Mouse (Mus musculus) left cerebral cortex, adult 8-10 months (tissue): ENCODE measurements around the gene Zfp609. TPM values are rescaled to one million over a fixed set of nuclear protein-coding genes. Genes with fewer than 3 reads are reported as not detected.
"Not testable (repeated sequence)": the region's sequence is repeated elsewhere in the genome, so short reads cannot be mapped to it uniquely, and the experiment has no call there.

Experiments used
- DNase-seq, 2 experiments: peaks; one replicate each; pipeline ENCODE4 v3.0.0; 2022; ENCODE audit warnings: low spot score in 2 of 2
- total RNA-seq, 4 experiments: library from RNA; stranded (reverse); gene quantifications; 2 replicates each; pipeline ENCODE4 v1.2.4; 2022

The Zfp609 gene
- total RNA-seq, 4 experiments from 2014 or later: 47.1 to 51.9 (median 49.0) TPM

DNA sequence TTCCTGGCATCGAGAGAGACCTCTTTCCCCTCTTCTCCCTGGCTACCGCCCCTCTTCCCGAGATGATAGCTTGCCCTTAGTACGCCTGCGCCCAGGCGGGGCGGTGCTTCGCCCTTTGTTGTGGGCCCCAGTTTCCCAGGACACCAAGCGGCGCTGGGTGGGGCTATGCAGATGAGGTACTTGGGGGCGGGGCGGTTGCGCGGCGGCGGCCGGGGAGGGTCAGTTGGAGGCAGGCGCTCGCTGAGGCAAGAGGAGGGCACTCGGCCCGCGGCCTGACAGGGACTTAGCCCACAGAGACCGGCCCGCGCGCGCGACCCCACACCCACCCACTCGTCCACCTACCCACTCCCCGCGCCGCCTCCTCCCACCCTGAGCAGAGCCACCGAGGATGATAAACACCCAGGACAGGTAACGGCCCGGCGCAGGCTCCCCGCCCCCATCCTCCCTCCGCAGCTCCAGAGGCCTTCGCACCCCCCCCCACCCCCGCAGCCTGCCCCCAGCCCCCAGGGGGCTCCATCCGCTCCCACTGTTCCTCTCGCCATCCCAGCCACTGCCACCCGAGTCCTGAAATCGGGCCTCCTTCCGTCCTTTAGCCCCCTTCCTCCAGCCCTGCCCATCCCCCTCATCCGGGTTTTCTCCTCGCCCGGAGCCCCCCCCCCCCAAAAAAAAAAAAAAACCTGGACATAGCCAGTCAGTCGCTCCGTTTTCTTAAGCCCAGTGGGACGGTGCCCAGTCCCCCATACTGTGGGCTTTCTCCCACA, 150.8 kb downstream of the Zfp609 start:
- peak; percentile 88 to 95 for DNase-seq

GRCm38 (mm10) chr9:65675461-65676357, 151.7 kb downstream of the Zfp609 start:
- no peak for DNase-seq

DNA sequence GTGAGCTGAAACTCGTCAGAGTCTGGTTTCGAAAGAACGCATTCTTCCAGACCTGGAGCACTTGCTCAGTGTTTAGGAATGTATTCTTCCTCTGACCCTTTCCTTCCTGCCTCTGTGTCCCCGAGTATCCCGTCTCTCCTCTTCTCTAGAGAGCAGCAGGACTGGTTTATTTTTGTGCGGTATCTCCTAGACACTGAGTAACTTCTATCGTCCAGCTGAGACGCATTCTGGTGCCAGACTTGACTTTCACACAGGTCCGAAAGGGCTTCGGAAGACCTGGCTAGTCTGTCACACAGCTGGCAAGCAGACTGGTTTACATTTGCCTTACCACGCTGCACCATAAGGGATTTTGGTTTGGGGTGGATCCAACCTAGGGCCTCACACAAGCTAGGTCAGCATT, 154.4 kb downstream of the Zfp609 start:
- DNase-seq: no peak

GRCm38 (mm10) chr9:65671431-65671931, 155.9 kb downstream of the Zfp609 start:
- DNase-seq: no peak

GRCm38 (mm10) chr9:65667701-65668100, 159.7 kb downstream of the Zfp609 start, which contains the start of gene Oaz2:
Gene Oaz2, plus strand, starts transcription at chr9:65668001.
- no peak for DNase-seq

- no peak for DNase-seq
Measured at GRCm38 (mm10) chr9:65666042-65666441, 161.3 kb downstream of the Zfp609 start.

GRCm38 (mm10) chr9:65664163-65664562, 163.2 kb downstream of the Zfp609 start:
- no peak for DNase-seq

DNA sequence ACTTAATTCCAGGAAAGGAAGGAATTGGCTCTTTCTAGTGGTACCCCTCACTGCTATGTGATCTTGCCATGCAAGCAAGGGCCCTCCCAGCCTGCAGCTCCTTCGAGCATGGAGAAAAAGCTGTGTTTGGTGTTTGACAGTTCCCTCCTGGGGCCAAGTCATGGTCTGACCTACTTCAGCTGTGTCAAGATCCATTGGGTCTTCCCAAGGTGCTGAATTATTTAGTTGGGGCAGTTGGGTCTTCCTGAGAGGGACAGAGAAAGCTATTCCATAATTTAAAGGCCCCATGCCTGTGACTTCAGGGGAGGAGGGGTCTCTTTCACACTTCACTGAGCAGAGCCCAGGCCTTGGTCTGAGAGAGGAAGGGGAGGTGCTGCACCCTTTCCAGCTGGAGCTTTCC, 165.9 kb downstream of the Zfp609 start:
- DNase-seq: no peak

DNA sequence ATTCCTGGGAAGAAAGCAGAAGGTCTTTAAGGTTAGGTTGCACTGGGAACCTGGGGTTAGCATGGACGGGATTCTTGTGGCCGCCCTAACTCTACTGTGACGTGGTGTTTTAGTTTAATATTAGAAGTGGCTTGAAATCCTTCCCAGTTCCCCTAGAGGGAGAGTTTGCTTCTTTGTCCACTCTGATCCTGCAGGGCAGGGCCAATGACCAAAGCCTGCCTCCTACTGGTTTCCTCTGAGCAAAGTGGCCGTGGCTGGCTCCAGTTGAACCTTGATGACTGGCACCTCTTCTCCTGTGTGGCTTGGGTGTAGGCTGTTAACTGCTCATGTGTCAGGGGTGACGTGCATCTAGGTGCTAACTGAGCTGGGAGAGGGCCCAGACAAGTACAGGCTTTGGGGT, 166.3 kb downstream of the Zfp609 start:
- DNase-seq: no peak

- no peak for DNase-seq
Measured at GRCm38 (mm10) chr9:65657218-65657617, 170.1 kb downstream of the Zfp609 start.

DNA sequence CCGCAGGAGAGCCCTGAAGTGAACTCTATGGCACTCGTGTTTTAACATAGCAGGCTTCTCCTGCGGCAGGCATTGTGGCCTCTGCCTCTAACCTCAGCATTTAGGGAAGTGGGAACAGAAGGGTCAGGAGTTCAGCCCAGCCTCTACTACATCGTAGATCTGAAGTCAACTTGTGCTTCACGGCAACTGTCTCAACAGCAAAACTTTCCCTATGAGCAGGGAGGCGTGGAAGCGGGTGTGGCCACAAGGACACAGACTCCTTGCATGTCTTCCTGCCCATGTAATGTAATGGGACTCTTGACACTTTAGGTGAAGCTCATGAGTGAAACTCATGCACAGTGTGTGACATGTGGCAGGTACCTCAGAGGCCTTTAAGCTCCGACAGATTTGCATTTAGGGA, 171.8 kb downstream of the Zfp609 start:
- no peak for DNase-seq

GRCm38 (mm10) chr9:65654700-65655237, 172.6 kb downstream of the Zfp609 start:
- DNase-seq: no peak

DNA sequence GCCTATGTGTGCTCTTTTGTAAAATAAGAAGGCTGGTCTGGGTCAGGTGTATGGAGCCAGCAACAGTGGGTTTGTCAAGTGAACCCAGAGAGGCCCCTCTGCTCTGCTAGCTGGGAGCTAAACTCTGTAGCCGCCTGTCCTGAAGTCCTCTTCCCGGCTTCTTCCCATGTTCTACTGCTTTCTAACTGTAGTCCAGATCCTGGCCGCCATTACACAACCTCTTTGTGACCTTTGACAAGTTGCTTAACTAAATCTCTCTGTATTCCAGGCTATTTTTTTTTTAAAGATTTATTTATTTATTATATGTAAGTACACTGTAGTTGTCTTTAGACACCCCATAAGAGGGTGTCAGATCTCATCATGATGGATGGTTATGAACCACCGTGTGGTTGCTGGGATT, 173.6 kb downstream of the Zfp609 start:
- DNase-seq: no peak

DNA sequence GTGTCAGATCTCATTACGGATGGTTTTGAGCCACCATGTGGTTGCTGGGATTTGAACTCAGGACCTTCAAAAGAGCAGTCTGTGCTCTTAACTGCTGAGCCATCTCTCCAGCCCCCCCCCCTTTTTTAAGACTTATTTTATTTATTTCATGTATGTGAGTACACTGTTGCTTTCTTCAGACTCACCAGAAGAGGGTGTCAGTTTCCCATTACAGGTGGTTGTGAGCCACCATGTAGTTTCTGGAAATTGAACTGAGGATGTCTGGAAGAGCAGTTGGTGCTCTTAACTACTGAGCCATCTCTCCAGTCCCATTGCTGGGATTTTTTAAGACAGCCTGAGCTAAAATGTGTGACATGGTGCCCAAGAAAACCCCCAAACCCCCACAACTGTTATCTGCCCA, 175.4 kb downstream of the Zfp609 start:
- DNase-seq: not testable (repeated sequence)

GRCm38 (mm10) chr9:65649997-65650396, 177.4 kb downstream of the Zfp609 start:
- DNase-seq: no peak

DNA sequence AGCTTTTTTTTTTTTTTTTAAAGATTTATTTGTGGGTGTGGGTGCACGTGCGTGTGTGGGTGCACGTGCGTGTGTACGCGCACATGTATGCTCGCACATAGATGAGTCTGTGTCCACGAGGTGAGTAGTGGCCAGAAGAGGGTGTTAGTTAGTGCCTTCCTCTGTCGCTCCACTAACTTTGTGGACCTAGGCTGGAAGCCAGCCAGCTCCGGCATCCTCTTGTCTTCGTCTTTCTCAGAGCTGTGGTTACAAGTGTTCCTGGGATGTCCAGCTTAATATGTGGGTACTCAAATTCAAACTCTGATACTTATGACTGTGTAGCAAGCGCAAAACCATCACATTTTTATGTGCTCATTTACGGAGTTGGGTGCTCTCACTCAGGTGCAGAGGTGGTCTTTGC, 178.6 kb downstream of the Zfp609 start:
- DNase-seq: no peak

- DNase-seq: no peak
Measured at GRCm38 (mm10) chr9:65646782-65647181, 180.6 kb downstream of the Zfp609 start.

GRCm38 (mm10) chr9:65645984-65646383, 181.4 kb downstream of the Zfp609 start:
- DNase-seq: no peak

DNA sequence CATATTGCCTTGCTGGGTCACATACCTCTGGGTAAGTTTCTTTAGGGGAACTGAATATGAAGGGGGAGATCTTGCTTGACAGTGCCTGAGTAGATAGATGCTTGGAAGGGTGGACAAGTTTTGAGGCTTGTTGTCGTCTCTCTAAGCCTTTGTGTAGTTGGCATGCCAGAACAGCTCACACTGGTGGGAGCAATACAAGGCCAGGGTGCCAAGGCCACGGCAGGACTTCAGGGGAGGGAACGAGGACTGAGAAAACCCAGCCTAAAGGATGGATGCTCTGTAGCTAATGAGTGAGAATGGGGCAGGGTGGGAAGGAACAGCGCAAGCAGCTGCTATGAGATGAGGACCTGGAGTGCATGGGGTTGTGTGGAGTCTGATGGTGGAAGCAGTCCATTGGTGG, 182.4 kb downstream of the Zfp609 start:
- DNase-seq: no peak

- no peak for DNase-seq
Measured at GRCm38 (mm10) chr9:65642546-65642945, 184.8 kb downstream of the Zfp609 start.
